Comparison of ENCODE assay signal across 30 mouse cellular contexts in the genomic region with DNA sequence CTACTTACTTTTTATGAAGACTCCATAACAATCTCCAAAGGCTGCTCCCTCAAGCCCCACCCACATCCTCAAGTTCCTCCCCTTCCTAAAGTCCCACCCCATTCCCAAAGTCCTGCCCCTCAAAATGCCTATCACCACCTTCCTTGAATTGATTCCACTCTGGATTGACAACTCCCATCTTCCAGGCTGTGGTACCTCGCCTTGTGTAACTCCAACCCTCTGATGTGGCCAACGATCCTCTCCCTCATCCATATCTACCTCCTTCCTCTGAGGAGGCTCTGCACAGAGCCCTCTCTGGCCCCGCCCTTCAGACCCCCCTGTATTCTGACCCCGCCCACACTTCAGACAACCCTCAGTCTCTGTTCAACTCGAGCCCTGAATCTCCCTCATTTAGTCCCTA. TPM values are rescaled to one million over a fixed set of nuclear protein-coding genes. Genes with fewer than 3 reads are reported as not detected.
A peak's percentile ranks its signal among the peaks of the same experiment; 100 is the strongest.
DNase-seq lines count a peak whose midpoint lies in the region; ATAC-seq and TF ChIP-seq lines count a peak whose summit lies in the region.
"Had no signal": no experiment of that assay in that cellular context is flagged by ENCODE, and none has a peak within 500 bp of the region (broad histone marks: within the 10 kb centered on the region; RNA-seq: fewer than 3 reads in every experiment).

No protein-coding gene starts in this region.

- no peak overlapping the region for H3K27ac ChIP-seq in hindbrain, postnatal 0 days
- no peak overlapping the region for H3K27ac ChIP-seq in hindbrain, embryonic 10.5 days
- no peak overlapping the region for H3K27ac ChIP-seq in lung, embryonic 15.5 days
- no peak overlapping the region for H3K27ac ChIP-seq in lung, postnatal 0 days (ENCODE audit: low read length)
- no peak overlapping the region for H3K27ac ChIP-seq in ES-E14 (ENCODE audit: insufficient read depth, low read depth, low read length, poor library complexity, severe bottlenecking)
- H3K27ac ChIP-seq: embryonic facial prominence, embryonic 15.5 days; hindbrain, embryonic 14.5 days had no signal

- TF ChIP-seq CTCF in hindbrain, postnatal 0 days (IDR thresholded peaks at IDR 0.05; ENCODE audit: low read depth): no peak
- TF ChIP-seq CTCF in lung, postnatal 0 days (IDR thresholded peaks at IDR 0.05): no peak
- no peak for TF ChIP-seq CTCF in E14TG2a.4 (conservative IDR thresholded peaks at IDR 0.05; ENCODE audit: low read length)

- no peak for TF ChIP-seq EP300 in lung, postnatal 0 days (IDR thresholded peaks at IDR 0.05)

- WGBS in hindbrain, postnatal 0 days: 25% methylated on average over 5 of the region's 5 CpGs
- 23% methylated on average over 5 of the region's 5 CpGs for WGBS in hindbrain, embryonic 10.5 days
- WGBS in lung, embryonic 15.5 days: 24% methylated on average over 5 of the region's 5 CpGs
- WGBS in lung, postnatal 0 days: 30% methylated on average over 5 of the region's 5 CpGs

- no peaks in the 10 kb centered on the region for H3K36me3 ChIP-seq in hindbrain, postnatal 0 days (ENCODE audit: insufficient read depth, low read length)
- H3K36me3 ChIP-seq in hindbrain, embryonic 10.5 days: no peaks in the 10 kb centered on the region
- H3K36me3 ChIP-seq in lung, embryonic 15.5 days: no peaks in the 10 kb centered on the region
- H3K36me3 ChIP-seq in lung, postnatal 0 days (ENCODE audit: insufficient read depth, low read length): no peaks in the 10 kb centered on the region
- H3K36me3 ChIP-seq in E14TG2a.4 (ENCODE audit: insufficient read depth, low read length) (no peaks in the 10 kb centered on the region), ES-E14 (ENCODE audit: control insufficient read depth, insufficient read depth, low read length, poor library complexity, severe bottlenecking) (no peaks in the 10 kb centered on the region)
- H3K36me3 ChIP-seq: embryonic facial prominence, embryonic 15.5 days had no signal

- no peak overlapping the region for H3K4me2 ChIP-seq in hindbrain, postnatal 0 days (ENCODE audit: low read depth, low read length)
- no peak overlapping the region for H3K4me2 ChIP-seq in lung, embryonic 15.5 days
- H3K4me2 ChIP-seq in lung, postnatal 0 days (replicated peaks; ENCODE audit: low read depth, low read length): no peak overlapping the region
- H3K4me2 ChIP-seq: embryonic facial prominence, embryonic 15.5 days; hindbrain, embryonic 14.5 days; liver, embryonic 11.5 days had no signal

- 0 out of 2 replicates have a peak, but pooled peaks have one; percentile 27 for ATAC-seq in hindbrain, postnatal 0 days
- ATAC-seq in lung, embryonic 15.5 days (ENCODE audit: borderline replicate concordance, extremely low read depth, low FRiP score, low TSS enrichment): 0 out of 2 replicates have a peak, but pooled peaks have one; percentile 43
- no peak for ATAC-seq in lung, postnatal 0 days
- ATAC-seq: forebrain, embryonic 16.5 days; intestine, postnatal 0 days had no signal

- DNase-seq in hindbrain, postnatal 0 days (ENCODE audit: low spot score): no peak
- no peak for DNase-seq in hindbrain, embryonic 10.5 days (ENCODE audit: low spot score)
- DNase-seq in lung, postnatal 0 days (ENCODE audit: low spot score): no peak
- no peak for DNase-seq in ES-E14 (ENCODE audit: low read depth, low spot score)
- no peak for DNase-seq in adrenal gland, adult (ENCODE audit: inconsistent age in 2 of 2, low spot score in 1 of 2)
- DNase-seq in gastrocnemius, adult 18-20 months (ENCODE audit: low spot score): no peak
- DNase-seq: adrenal gland, postnatal 36 days; cerebellum, adult 9-10 months; gastrocnemius, postnatal 25 days; heart, adult 18-20 months; kidney, postnatal 14 days; layer of hippocampus, postnatal 36 days; lung, adult 18-20 months; thymus, adult 18-20 months; thymus, postnatal 4 days had no signal

- in situ Hi-C loops in ES-E14 (cut with MboI; ENCODE audit: low sequenced_read_pairs in 2 of 2, unreplicated experiment in 2 of 2): no loop called here

- H3K27me3 ChIP-seq in hindbrain, postnatal 0 days (ENCODE audit: insufficient read depth, low read length): no peaks in the 10 kb centered on the region
- H3K27me3 ChIP-seq in hindbrain, embryonic 10.5 days (ENCODE audit: insufficient read depth, poor library complexity, severe bottlenecking): no peaks in the 10 kb centered on the region
- no peaks in the 10 kb centered on the region for H3K27me3 ChIP-seq in lung, embryonic 15.5 days
- no peaks in the 10 kb centered on the region for H3K27me3 ChIP-seq in lung, postnatal 0 days (replicated peaks; ENCODE audit: insufficient read depth, low read length)
- H3K27me3 ChIP-seq in E14TG2a.4 (ENCODE audit: insufficient read depth, low read length): peaks cover 16% of the 10 kb centered on the region
- H3K27me3 ChIP-seq: embryonic facial prominence, embryonic 15.5 days had no signal

- no peak overlapping the region for H3K9ac ChIP-seq in hindbrain, postnatal 0 days (replicated peaks; ENCODE audit: low read length)
- H3K9ac ChIP-seq in lung, embryonic 15.5 days: no peak overlapping the region
- H3K9ac ChIP-seq in lung, postnatal 0 days (replicated peaks; ENCODE audit: low read depth): no peak overlapping the region
- no peak overlapping the region for H3K9ac ChIP-seq in ES-E14 (ENCODE audit: insufficient read depth, low read depth, low read length, poor library complexity, severe bottlenecking)
- H3K9ac ChIP-seq: embryonic facial prominence, embryonic 15.5 days; hindbrain, embryonic 14.5 days had no signal

- H3K4me1 ChIP-seq in hindbrain, postnatal 0 days (ENCODE audit: insufficient read depth, low read length): no peaks in the 10 kb centered on the region
- no peaks in the 10 kb centered on the region for H3K4me1 ChIP-seq in hindbrain, embryonic 10.5 days (replicated peaks)
- H3K4me1 ChIP-seq in lung, embryonic 15.5 days: 0 out of 2 replicates have a peak, but pooled peaks cover 5% of the 10 kb centered on the region
- no peaks in the 10 kb centered on the region for H3K4me1 ChIP-seq in lung, postnatal 0 days (ENCODE audit: insufficient read depth, low read depth, low read length)
- peaks cover 33% of the 10 kb centered on the region for H3K4me1 ChIP-seq in E14TG2a.4 (replicated peaks; ENCODE audit: low read depth, low read length)
- peaks cover 2 to 3% of the 10 kb centered on the region in 2 experiments; a peak in 2 of 4 replicates for H3K4me1 ChIP-seq in ES-E14 (ENCODE audit: control insufficient read depth in 2 of 2, insufficient read depth in 2 of 2, low read length in 2 of 2, poor library complexity in 1 of 2)
- H3K4me1 ChIP-seq: embryonic facial prominence, embryonic 15.5 days had no signal

- no peaks in the 10 kb centered on the region for H3K9me3 ChIP-seq in hindbrain, postnatal 0 days (ENCODE audit: low read length)
- no peaks in the 10 kb centered on the region; the same call in 1 of the 2 replicates for H3K9me3 ChIP-seq in hindbrain, embryonic 10.5 days
- no peaks in the 10 kb centered on the region for H3K9me3 ChIP-seq in lung, embryonic 15.5 days
- H3K9me3 ChIP-seq in lung, postnatal 0 days (ENCODE audit: low read length): no peaks in the 10 kb centered on the region
- no peaks in the 10 kb centered on the region for H3K9me3 ChIP-seq in E14TG2a.4 (ENCODE audit: low read length)
- H3K9me3 ChIP-seq in ES-E14 (ENCODE audit: control insufficient read depth, insufficient read depth, low read depth, low read length): no peaks in the 10 kb centered on the region
- H3K9me3 ChIP-seq: embryonic facial prominence, embryonic 15.5 days; megakaryocyte, embryonic 14.5 days had no signal

- no peak overlapping the region for H3K4me3 ChIP-seq in hindbrain, postnatal 0 days (ENCODE audit: low read length)
- no peak overlapping the region for H3K4me3 ChIP-seq in hindbrain, embryonic 10.5 days
- no peak overlapping the region for H3K4me3 ChIP-seq in lung, embryonic 15.5 days
- H3K4me3 ChIP-seq in lung, postnatal 0 days (ENCODE audit: low read depth, low read length): no peak overlapping the region
- peak overlapping the region; percentile 57 for H3K4me3 ChIP-seq in E14TG2a.4 (replicated peaks; ENCODE audit: low read length)
- peak overlapping the region; percentile 37 to 48; a peak in 3 of 4 replicates for H3K4me3 ChIP-seq in ES-E14 (ENCODE audit: insufficient read depth in 1 of 2, low read depth in 1 of 2, low read length in 2 of 2, poor library complexity in 1 of 2, severe bottlenecking in 1 of 2)
- H3K4me3 ChIP-seq: embryonic facial prominence, embryonic 15.5 days; megakaryocyte, embryonic 14.5 days; myocyte had no signal

RNA-seq across cellular contexts. Expression of a gene that starts 7.7 kb away (rescaled TPM):
- total RNA-seq in hindbrain, postnatal 0 days (2014; rRNA removed): 98.3 and 109 TPM in 2 replicates
- 46.0 and 49.6 TPM in 2 replicates for polyA plus RNA-seq in hindbrain, postnatal 0 days (2015; fragmentation: Nextera tagmentation; extraction: Ambion mirVana)
- 74.1 and 98.1 TPM in 2 replicates for polyA plus RNA-seq in hindbrain, embryonic 10.5 days (2016; fragmentation: Nextera tagmentation; extraction: Ambion mirVana)
- 44.6 and 45.2 TPM in 2 replicates for polyA plus RNA-seq in lung, embryonic 15.5 days (2015; fragmentation: Nextera tagmentation; extraction: Ambion mirVana)
- polyA plus RNA-seq in lung, postnatal 0 days (2015; fragmentation: Nextera tagmentation; extraction: Ambion mirVana): 29.8 and 31.6 TPM in 2 replicates
- 5.1 and 7.1 TPM in 2 replicates for total RNA-seq in ES-E14 (2012; rRNA removed)
- total RNA-seq in gastrocnemius, adult 18-20 months (2021): 10 to 100 TPM; 39.1 to 39.4 TPM

RNA-seq across cellular contexts. Expression of a gene that starts 14.5 kb away (rescaled TPM):
- 0.26 TPM in 1 of 2 replicates, not detected in the other for total RNA-seq in hindbrain, postnatal 0 days (2014; rRNA removed)
- 0.57 and 0.73 TPM in 2 replicates for polyA plus RNA-seq in hindbrain, postnatal 0 days (2015; fragmentation: Nextera tagmentation; extraction: Ambion mirVana)
- polyA plus RNA-seq in hindbrain, embryonic 10.5 days (2016; fragmentation: Nextera tagmentation; extraction: Ambion mirVana): not detected in 2 replicates
- polyA plus RNA-seq in lung, embryonic 15.5 days (2015; fragmentation: Nextera tagmentation; extraction: Ambion mirVana): not detected in 2 replicates
- not detected in 2 replicates for polyA plus RNA-seq in lung, postnatal 0 days (2015; fragmentation: Nextera tagmentation; extraction: Ambion mirVana)
- 0.16 TPM in 1 of 2 replicates, not detected in the other for total RNA-seq in ES-E14 (2012; rRNA removed)
- total RNA-seq in gastrocnemius, adult 18-20 months (2021): not detected
- total RNA-seq: adrenal gland, adult 18-20 months; adrenal gland, postnatal 36 days; gastrocnemius, postnatal 25 days; heart, adult 18-20 months; heart, postnatal 25 days; neutrophil, adult 5-6 weeks had no signal
- polyA plus RNA-seq: embryonic facial prominence, embryonic 15.5 days; heart, embryonic 14.5 days; intestine, postnatal 0 days; limb, embryonic 11.5 days; liver, embryonic 11.5 days; myocyte; stomach, embryonic 16.5 days had no signal

RNA-seq across cellular contexts. Expression of a gene that starts 15.1 kb away (rescaled TPM):
- total RNA-seq in hindbrain, postnatal 0 days (2014; rRNA removed): 113 and 140 TPM in 2 replicates
- polyA plus RNA-seq in hindbrain, postnatal 0 days (2015; fragmentation: Nextera tagmentation; extraction: Ambion mirVana): 92.4 and 96.8 TPM in 2 replicates
- polyA plus RNA-seq in hindbrain, embryonic 10.5 days (2016; fragmentation: Nextera tagmentation; extraction: Ambion mirVana): 63.4 and 73.9 TPM in 2 replicates
- polyA plus RNA-seq in lung, embryonic 15.5 days (2015; fragmentation: Nextera tagmentation; extraction: Ambion mirVana): 45.7 and 50.7 TPM in 2 replicates
- polyA plus RNA-seq in lung, postnatal 0 days (2015; fragmentation: Nextera tagmentation; extraction: Ambion mirVana): 38.5 and 40.0 TPM in 2 replicates
- total RNA-seq in ES-E14 (2012; rRNA removed): 48.6 and 79.9 TPM in 2 replicates
- 10 to 100 TPM; 21.5 to 22.5 TPM for total RNA-seq in gastrocnemius, adult 18-20 months (2021)

RNA-seq across cellular contexts. Expression of a gene that starts 17.7 kb away (rescaled TPM):
- 1.5 and 4.9 TPM in 2 replicates for total RNA-seq in hindbrain, postnatal 0 days (2014; rRNA removed)
- 2.0 and 2.4 TPM in 2 replicates for polyA plus RNA-seq in hindbrain, postnatal 0 days (2015; fragmentation: Nextera tagmentation; extraction: Ambion mirVana)
- polyA plus RNA-seq in hindbrain, embryonic 10.5 days (2016; fragmentation: Nextera tagmentation; extraction: Ambion mirVana): 4.4 TPM in 2 replicates
- 9.2 and 11.4 TPM in 2 replicates for polyA plus RNA-seq in lung, embryonic 15.5 days (2015; fragmentation: Nextera tagmentation; extraction: Ambion mirVana)
- 7.8 and 9.1 TPM in 2 replicates for polyA plus RNA-seq in lung, postnatal 0 days (2015; fragmentation: Nextera tagmentation; extraction: Ambion mirVana)
- 3.2 and 5.5 TPM in 2 replicates for total RNA-seq in ES-E14 (2012; rRNA removed)
- total RNA-seq in gastrocnemius, adult 18-20 months (2021): 1 to 10 TPM; 1.9 to 3.2 TPM

RNA-seq across cellular contexts. Expression of a gene that starts 30.0 kb away (rescaled TPM):
- total RNA-seq in hindbrain, postnatal 0 days (2014; rRNA removed): 55.6 and 82.6 TPM in 2 replicates
- 35.3 and 38.4 TPM in 2 replicates for polyA plus RNA-seq in hindbrain, postnatal 0 days (2015; fragmentation: Nextera tagmentation; extraction: Ambion mirVana)
- polyA plus RNA-seq in hindbrain, embryonic 10.5 days (2016; fragmentation: Nextera tagmentation; extraction: Ambion mirVana): 22.4 and 23.1 TPM in 2 replicates
- polyA plus RNA-seq in lung, embryonic 15.5 days (2015; fragmentation: Nextera tagmentation; extraction: Ambion mirVana): 21.7 and 29.9 TPM in 2 replicates
- 18.1 and 19.0 TPM in 2 replicates for polyA plus RNA-seq in lung, postnatal 0 days (2015; fragmentation: Nextera tagmentation; extraction: Ambion mirVana)
- total RNA-seq in ES-E14 (2012; rRNA removed): 125 and 201 TPM in 2 replicates
- 10 to 100 TPM in 1 of 2 experiments, 1 to 10 TPM in 1; 8.0 to 10.0 TPM for total RNA-seq in gastrocnemius, adult 18-20 months (2021)

Comparison
In these comparisons a context has a peak if more than half of its experiments do, and no peak if none do; other contexts are left out.
1. H3K4me3 ChIP-seq: peak in E14TG2a.4 (single experiment) and ES-E14 (2 of 2); none in hindbrain, postnatal 0 days (single experiment), hindbrain, embryonic 10.5 days (single experiment), lung, embryonic 15.5 days (single experiment) and lung, postnatal 0 days (single experiment).